8 mouse cellular contexts compared by ENCODE assay signal in genomic region chr12:112938873-112939565, GRCm38 (mm10). TPM values are rescaled to one million over a fixed set of nuclear protein-coding genes. Genes with fewer than 3 reads are reported as not detected.
DNase-seq lines count a peak whose midpoint lies in the region; ATAC-seq and TF ChIP-seq lines count a peak whose summit lies in the region.

No protein-coding gene starts in this region.

- TF ChIP-seq POLR2A in thymus, adult 2 months (IDR thresholded peaks at IDR 0.05; ENCODE audit: control insufficient read depth, extremely low read depth, insufficient read depth, low read length, poor library complexity), result no peak

- H3K9ac ChIP-seq in forebrain, postnatal 0 days, result no peak overlapping the region
- no peak overlapping the region for H3K9ac ChIP-seq in forebrain, embryonic 14.5 days (ENCODE audit: low read length)
- no peak overlapping the region for H3K9ac ChIP-seq in intestine, postnatal 0 days (ENCODE audit: low read depth, low read length)
- H3K9ac ChIP-seq in stomach, postnatal 0 days (ENCODE audit: low read length), result no peak overlapping the region

- H3K27me3 ChIP-seq in forebrain, postnatal 0 days (ENCODE audit: insufficient read depth, low read length), result no peaks in the 10 kb centered on the region
- no peaks in the 10 kb centered on the region for H3K27me3 ChIP-seq in forebrain, embryonic 14.5 days (replicated peaks; ENCODE audit: control insufficient read depth, insufficient read depth, low read length)
- H3K27me3 ChIP-seq in thymus, adult 2 months (ENCODE audit: control insufficient read depth, insufficient read depth, low read length), result no peaks in the 10 kb centered on the region
- no peaks in the 10 kb centered on the region for H3K27me3 ChIP-seq in intestine, postnatal 0 days (replicated peaks; ENCODE audit: control insufficient read depth, insufficient read depth, low read length)
- no peaks in the 10 kb centered on the region for H3K27me3 ChIP-seq in stomach, postnatal 0 days (ENCODE audit: control insufficient read depth, insufficient read depth, low read length)

- peak; percentile 52 for TF ChIP-seq CTCF in forebrain, postnatal 0 days (IDR thresholded peaks at IDR 0.05; ENCODE audit: low read depth)
- no peak for TF ChIP-seq CTCF in thymus, adult 2 months (IDR thresholded peaks at IDR 0.05; ENCODE audit: borderline replicate concordance, control insufficient read depth, extremely low read depth, insufficient read depth, low read length, poor library complexity)
- TF ChIP-seq CTCF in intestine, postnatal 0 days (IDR thresholded peaks at IDR 0.05; ENCODE audit: low read depth), result peak; percentile 74
- peak; percentile 69 for TF ChIP-seq CTCF in stomach, postnatal 0 days (IDR thresholded peaks at IDR 0.05; ENCODE audit: low read depth)

- no peak overlapping the region for H3K27ac ChIP-seq in forebrain, postnatal 0 days (ENCODE audit: low read depth, low read length)
- H3K27ac ChIP-seq in forebrain, embryonic 14.5 days (ENCODE audit: low read depth, low read length), result no peak overlapping the region
- H3K27ac ChIP-seq in thymus, adult 2 months (ENCODE audit: control insufficient read depth, insufficient read depth, low read length), result no peak overlapping the region
- H3K27ac ChIP-seq in intestine, postnatal 0 days (ENCODE audit: low read depth, low read length), result no peak overlapping the region
- H3K27ac ChIP-seq in stomach, postnatal 0 days (replicated peaks), result no peak overlapping the region

- no peak for TF ChIP-seq EP300 in stomach, postnatal 0 days (optimal IDR thresholded peaks at IDR 0.05)

- no peak for DNase-seq in forebrain, postnatal 0 days
- no peak for DNase-seq in forebrain, embryonic 14.5 days (ENCODE audit: low spot score)
- peak; percentile 45 for DNase-seq in thymus, postnatal 14 days
- no peak for DNase-seq in thymus, adult 2 months
- no peak for DNase-seq in stomach, postnatal 0 days (ENCODE audit: low spot score)
- no peak for DNase-seq in c-Kit-positive CD71-positive TER-119-positive erythroid progenitor cells, embryonic 14.5 days (ENCODE audit: low spot score)
- DNase-seq in layer of hippocampus, adult 9-10 months (ENCODE audit: low spot score), result no peak

- peaks cover 10% of the 10 kb centered on the region; the same call in 1 of the 2 replicates for H3K4me1 ChIP-seq in forebrain, postnatal 0 days (ENCODE audit: insufficient read depth)
- 0 out of 2 replicates have a peak, but pooled peaks cover 9% of the 10 kb centered on the region for H3K4me1 ChIP-seq in forebrain, embryonic 14.5 days (ENCODE audit: control insufficient read depth, insufficient read depth, low read length)
- H3K4me1 ChIP-seq in thymus, adult 2 months (replicated peaks; ENCODE audit: control insufficient read depth, insufficient read depth, low read length), result peaks cover 29% of the 10 kb centered on the region
- H3K4me1 ChIP-seq in intestine, postnatal 0 days (replicated peaks; ENCODE audit: control insufficient read depth, insufficient read depth, low read length), result peaks cover 8% of the 10 kb centered on the region
- 0 out of 2 replicates have a peak, but pooled peaks cover 2% of the 10 kb centered on the region for H3K4me1 ChIP-seq in stomach, postnatal 0 days (replicated peaks; ENCODE audit: control insufficient read depth, insufficient read depth)

- no peak overlapping the region for H3K4me2 ChIP-seq in forebrain, postnatal 0 days (ENCODE audit: low read depth)
- H3K4me2 ChIP-seq in forebrain, embryonic 14.5 days (ENCODE audit: low read length), result no peak overlapping the region
- no peak overlapping the region for H3K4me2 ChIP-seq in intestine, postnatal 0 days (replicated peaks; ENCODE audit: low read depth)
- H3K4me2 ChIP-seq in stomach, postnatal 0 days (replicated peaks; ENCODE audit: low read depth), result no peak overlapping the region

- no peak overlapping the region for H3K4me3 ChIP-seq in forebrain, postnatal 0 days (ENCODE audit: low read depth, low read length)
- H3K4me3 ChIP-seq in forebrain, embryonic 14.5 days (ENCODE audit: low read depth, low read length), result no peak overlapping the region
- H3K4me3 ChIP-seq in thymus, adult 2 months (ENCODE audit: control insufficient read depth, insufficient read depth, low read length), result no peak overlapping the region
- no peak overlapping the region for H3K4me3 ChIP-seq in intestine, postnatal 0 days (ENCODE audit: low read depth, low read length)
- H3K4me3 ChIP-seq in stomach, postnatal 0 days (ENCODE audit: low read depth, low read length), result no peak overlapping the region

- ATAC-seq in forebrain, postnatal 0 days, result no peak
- no peak for ATAC-seq in forebrain, embryonic 14.5 days
- ATAC-seq in intestine, postnatal 0 days, result no peak
- ATAC-seq in stomach, postnatal 0 days (ENCODE audit: low FRiP score, low TSS enrichment), result no peak

- H3K9me3 ChIP-seq in forebrain, postnatal 0 days (ENCODE audit: low read length), result no peaks in the 10 kb centered on the region
- H3K9me3 ChIP-seq in forebrain, embryonic 14.5 days (replicated peaks; ENCODE audit: control insufficient read depth, low read length), result no peaks in the 10 kb centered on the region
- no peaks in the 10 kb centered on the region for H3K9me3 ChIP-seq in intestine, postnatal 0 days (ENCODE audit: control insufficient read depth)
- H3K9me3 ChIP-seq in stomach, postnatal 0 days (ENCODE audit: control insufficient read depth, low read length), result no peaks in the 10 kb centered on the region

- WGBS in forebrain, postnatal 0 days, result 54% methylated on average over 10 of the region's 10 CpGs
- WGBS in forebrain, embryonic 14.5 days, result 62% methylated on average over 10 of the region's 10 CpGs
- WGBS in thymus, adult 2 months, result 83% methylated on average over 10 of the region's 10 CpGs
- WGBS in intestine, postnatal 0 days, result 48% methylated on average over 10 of the region's 10 CpGs
- WGBS in stomach, postnatal 0 days, result 58% methylated on average over 10 of the region's 10 CpGs

- no peaks in the 10 kb centered on the region for H3K36me3 ChIP-seq in forebrain, postnatal 0 days (ENCODE audit: insufficient read depth)
- H3K36me3 ChIP-seq in forebrain, embryonic 14.5 days (ENCODE audit: control insufficient read depth, insufficient read depth, low read length), result no peaks in the 10 kb centered on the region
- no peaks in the 10 kb centered on the region for H3K36me3 ChIP-seq in thymus, adult 2 months (ENCODE audit: control insufficient read depth, insufficient read depth, low read length)
- H3K36me3 ChIP-seq in intestine, postnatal 0 days (ENCODE audit: control insufficient read depth, insufficient read depth), result 0 out of 2 replicates have a peak, but pooled peaks cover 6% of the 10 kb centered on the region
- no peaks in the 10 kb centered on the region for H3K36me3 ChIP-seq in stomach, postnatal 0 days (ENCODE audit: control insufficient read depth, insufficient read depth, low read length)

RNA-seq across cellular contexts. Expression of gene Nudt14, which starts 2.9 kb away (rescaled TPM):
- total RNA-seq in forebrain, postnatal 0 days (2014; rRNA removed), result 22.2 and 31.5 TPM in 2 replicates
- 55.5 and 60.4 TPM in 2 replicates for polyA plus RNA-seq in forebrain, postnatal 0 days (2015; fragmentation: Nextera tagmentation; extraction: Ambion mirVana)
- 62.8 and 75.9 TPM in 2 replicates for polyA plus RNA-seq in forebrain, embryonic 14.5 days (2014; fragmentation: Nextera tagmentation; extraction: Ambion mirVana)
- polyA plus RNA-seq in thymus, adult 2 months (2012; rRNA removed), result 58.8 and 59.6 TPM in 2 replicates
- polyA plus RNA-seq in intestine, postnatal 0 days (2015; fragmentation: Nextera tagmentation; extraction: Ambion mirVana), result 90.6 and 92.1 TPM in 2 replicates
- polyA plus RNA-seq in stomach, postnatal 0 days (2015; fragmentation: Nextera tagmentation; extraction: Ambion mirVana), result 78.6 and 82.7 TPM in 2 replicates

RNA-seq across cellular contexts. Expression of gene Jag2, which starts 9.4 kb away (rescaled TPM):
- total RNA-seq in forebrain, postnatal 0 days (2014; rRNA removed), result 66.9 and 69.4 TPM in 2 replicates
- 5.5 and 7.9 TPM in 2 replicates for polyA plus RNA-seq in forebrain, postnatal 0 days (2015; fragmentation: Nextera tagmentation; extraction: Ambion mirVana)
- polyA plus RNA-seq in forebrain, embryonic 14.5 days (2014; fragmentation: Nextera tagmentation; extraction: Ambion mirVana), result 5.3 and 7.5 TPM in 2 replicates
- polyA plus RNA-seq in thymus, adult 2 months (2012; rRNA removed), result 58.7 and 61.5 TPM in 2 replicates
- polyA plus RNA-seq in intestine, postnatal 0 days (2015; fragmentation: Nextera tagmentation; extraction: Ambion mirVana), result 1.4 and 1.6 TPM in 2 replicates
- polyA plus RNA-seq in stomach, postnatal 0 days (2015; fragmentation: Nextera tagmentation; extraction: Ambion mirVana), result 3.2 and 4.5 TPM in 2 replicates

RNA-seq across cellular contexts. Expression of gene Btbd6, which starts 37.3 kb away (rescaled TPM):
- 60.4 and 60.5 TPM in 2 replicates for total RNA-seq in forebrain, postnatal 0 days (2014; rRNA removed)
- 46.7 and 54.3 TPM in 2 replicates for polyA plus RNA-seq in forebrain, postnatal 0 days (2015; fragmentation: Nextera tagmentation; extraction: Ambion mirVana)
- polyA plus RNA-seq in forebrain, embryonic 14.5 days (2014; fragmentation: Nextera tagmentation; extraction: Ambion mirVana), result 35.0 and 37.5 TPM in 2 replicates
- 69.7 and 87.6 TPM in 2 replicates for polyA plus RNA-seq in thymus, adult 2 months (2012; rRNA removed)
- polyA plus RNA-seq in intestine, postnatal 0 days (2015; fragmentation: Nextera tagmentation; extraction: Ambion mirVana), result 13.1 and 13.3 TPM in 2 replicates
- 17.1 and 19.7 TPM in 2 replicates for polyA plus RNA-seq in stomach, postnatal 0 days (2015; fragmentation: Nextera tagmentation; extraction: Ambion mirVana)
